Mouse (Mus musculus): ENCODE measurements around the gene Abhd14b.

DNA sequence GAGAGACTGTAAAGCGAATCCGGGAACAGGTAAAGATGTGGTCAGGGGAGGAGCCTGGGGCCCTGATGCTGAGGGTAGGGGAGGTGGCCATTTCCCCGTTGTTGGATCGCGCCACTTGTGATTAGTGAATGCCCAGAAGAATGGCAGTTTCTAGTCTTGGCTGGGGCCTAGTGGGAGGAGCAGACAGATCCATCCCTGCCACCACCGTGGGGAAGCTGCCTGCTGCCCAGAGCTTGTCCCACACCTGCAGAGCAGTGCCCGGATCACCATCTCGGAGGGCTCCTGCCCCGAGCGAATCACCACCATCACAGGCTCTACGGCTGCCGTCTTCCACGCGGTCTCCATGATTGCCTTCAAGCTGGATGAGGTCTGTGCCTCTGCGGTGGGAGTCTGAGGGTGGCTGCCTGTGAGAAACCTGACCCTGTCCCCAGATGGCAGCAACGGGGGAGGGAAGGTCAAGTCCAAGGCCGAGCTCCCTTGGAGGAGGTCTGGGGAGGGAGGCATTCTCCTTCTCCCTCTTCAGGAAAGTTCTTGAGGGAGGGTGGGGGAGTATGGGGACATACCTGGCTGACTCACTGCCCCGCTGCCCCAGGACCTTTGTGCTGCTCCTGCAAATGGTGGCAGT, 13.3 kb downstream of the Abhd14b start:
- no peak for TF ChIP-seq CTCF (IDR thresholded peaks at IDR 0.05; ENCODE audit: borderline replicate concordance, insufficient read depth, low read length)
- TF ChIP-seq POLR2A (IDR thresholded peaks at IDR 0.05; ENCODE audit: low read depth, low read length) = no peak

Measured in embryonic fibroblast, embryonic 13.5 days (primary cell).